Mouse (Mus musculus) liver, postnatal 0 days (tissue): Measurements from ENCODE around the gene Gpr22. TPM values are rescaled to one million over a fixed set of nuclear protein-coding genes. Genes with fewer than 3 reads are reported as not detected.

Experiments used
- ATAC-seq: fragments of 200-750 bp; cut with Nextera tagmentation; 2 replicates; pipeline ENCODE4 v1.8.0; 2017; ENCODE audit warnings: mild to moderate bottlenecking, moderate library complexity
- DNase-seq: peaks from one replicate; pipeline ENCODE4 v3.0.0-alpha.2; 2016
- H3K27ac ChIP-seq: fragments of 300-500 bp; sonication (generic); 2 replicates; pipeline ENCODE4 v1.5.1; 2014; ENCODE audit warnings: antibody characterized with exemption, moderate library complexity, mild to moderate bottlenecking, low read depth
- H3K27me3 ChIP-seq: fragments of 300-500 bp; sonication (generic); 2 replicates; pipeline ENCODE4 v1.6.1; 2014; ENCODE audit warnings: low read length, control low read depth, mixed read lengths; ENCODE audit not compliant: insufficient read depth
- H3K36me3 ChIP-seq: fragments of 300-500 bp; sonication (generic); replicated peaks from 2 replicates; pipeline ENCODE4 v1.6.1; 2014; ENCODE audit warnings: mild to moderate bottlenecking, control low read depth, low read length, moderate library complexity, mixed read lengths; ENCODE audit not compliant: insufficient read depth
- H3K4me1 ChIP-seq: fragments of 300-500 bp; sonication (generic); 2 replicates; pipeline ENCODE4 v1.6.1; 2014; ENCODE audit warnings: antibody characterized with exemption, mild to moderate bottlenecking, control low read depth; ENCODE audit not compliant: insufficient read depth
- H3K4me2 ChIP-seq: fragments of 300-500 bp; sonication (generic); 2 replicates; pipeline ENCODE4 v1.6.1; 2014; ENCODE audit warnings: low read depth, mild to moderate bottlenecking, low read length, moderate library complexity, mixed read lengths
- H3K4me3 ChIP-seq: fragments of 300-500 bp; sonication (generic); 2 replicates; pipeline ENCODE4 v1.5.1; 2014; ENCODE audit warnings: low read depth, low read length
- H3K9ac ChIP-seq: fragments of 300-500 bp; sonication (generic); replicated peaks from 2 replicates; pipeline ENCODE4 v1.6.1; 2014; ENCODE audit warnings: mild to moderate bottlenecking, moderate library complexity
- H3K9me3 ChIP-seq: fragments of 300-500 bp; sonication (generic); 2 replicates; pipeline ENCODE4 v1.6.1; 2016; ENCODE audit warnings: mild to moderate bottlenecking, control low read depth, low read length, mixed read lengths
- CTCF ChIP-seq: sonication (generic); IDR thresholded peaks from 2 replicates; pipeline ENCODE4 v1.5.1; 2016; ENCODE audit warnings: antibody characterized with exemption, low read depth
- EP300 ChIP-seq: IDR thresholded peaks from 2 replicates; pipeline ENCODE4 v1.6.1; 2016; ENCODE audit warnings: antibody characterized with exemption, low read depth, mild to moderate bottlenecking
- WGBS: fragments of 180-500 bp; shearing (Covaris S2); extraction: QIAGEN DNeasy Blood & Tissue Kit; methylation state at CpG from one replicate; pipeline ENCODE4 v1.1.7; 2014; ENCODE audit not compliant: insufficient replicate concordance; 5-methylcytosine and 5-hydroxymethylcytosine counted together
- polyA plus RNA-seq: library from polyadenylated mRNA; unstranded; fragments of >200 nt; fragmentation: Nextera tagmentation; extraction: Ambion mirVana; gene quantifications from 2 replicates; pipeline ENCODE4 v1.2.1, GENCODE M21; 2015

The Gpr22 gene
- polyA plus RNA-seq: 0.08 TPM in 2 replicates

DNA sequence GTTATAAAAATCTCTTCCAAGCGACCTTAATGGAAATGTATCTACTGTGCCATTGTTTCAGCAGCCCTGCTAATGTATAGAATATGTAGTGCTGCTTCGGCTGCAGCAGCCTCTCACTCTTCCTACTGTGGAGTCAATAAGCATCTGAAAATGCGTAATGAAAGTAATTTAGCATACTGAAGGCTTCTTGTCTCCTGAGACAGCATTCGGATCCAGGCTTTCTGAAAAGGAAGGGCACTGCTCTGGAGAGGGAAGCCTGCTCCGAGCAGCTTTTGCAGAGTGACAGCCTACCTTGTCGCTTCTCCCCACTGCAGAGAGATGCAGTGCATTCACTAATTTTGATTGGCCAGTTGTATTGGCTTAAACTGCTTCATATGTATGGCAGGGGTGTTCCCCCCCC is at the start of gene Gpr22:
Gene Gpr22 (minus strand): TSS at position 348 of the 400 bp plus-strand sequence.
- no peak for TF ChIP-seq EP300
- no peak for TF ChIP-seq CTCF
- no peaks in the 10 kb centered on the region for H3K27me3 ChIP-seq
- no peak within 1 kb of the TSS for H3K4me3 ChIP-seq
- WGBS: 65% methylated on average over 6 of the region's 6 CpGs
- no peak for DNase-seq
- no peak within 1 kb of the TSS for H3K9ac ChIP-seq
- H3K9me3 ChIP-seq: no peaks in the 10 kb centered on the region
- no peak within 1 kb of the TSS for H3K4me2 ChIP-seq
- H3K27ac ChIP-seq: no peak within 1 kb of the TSS
- ATAC-seq: no peak
- H3K4me1 ChIP-seq: no peaks in the 10 kb centered on the region
- no peaks in the 10 kb centered on the region for H3K36me3 ChIP-seq

DNA sequence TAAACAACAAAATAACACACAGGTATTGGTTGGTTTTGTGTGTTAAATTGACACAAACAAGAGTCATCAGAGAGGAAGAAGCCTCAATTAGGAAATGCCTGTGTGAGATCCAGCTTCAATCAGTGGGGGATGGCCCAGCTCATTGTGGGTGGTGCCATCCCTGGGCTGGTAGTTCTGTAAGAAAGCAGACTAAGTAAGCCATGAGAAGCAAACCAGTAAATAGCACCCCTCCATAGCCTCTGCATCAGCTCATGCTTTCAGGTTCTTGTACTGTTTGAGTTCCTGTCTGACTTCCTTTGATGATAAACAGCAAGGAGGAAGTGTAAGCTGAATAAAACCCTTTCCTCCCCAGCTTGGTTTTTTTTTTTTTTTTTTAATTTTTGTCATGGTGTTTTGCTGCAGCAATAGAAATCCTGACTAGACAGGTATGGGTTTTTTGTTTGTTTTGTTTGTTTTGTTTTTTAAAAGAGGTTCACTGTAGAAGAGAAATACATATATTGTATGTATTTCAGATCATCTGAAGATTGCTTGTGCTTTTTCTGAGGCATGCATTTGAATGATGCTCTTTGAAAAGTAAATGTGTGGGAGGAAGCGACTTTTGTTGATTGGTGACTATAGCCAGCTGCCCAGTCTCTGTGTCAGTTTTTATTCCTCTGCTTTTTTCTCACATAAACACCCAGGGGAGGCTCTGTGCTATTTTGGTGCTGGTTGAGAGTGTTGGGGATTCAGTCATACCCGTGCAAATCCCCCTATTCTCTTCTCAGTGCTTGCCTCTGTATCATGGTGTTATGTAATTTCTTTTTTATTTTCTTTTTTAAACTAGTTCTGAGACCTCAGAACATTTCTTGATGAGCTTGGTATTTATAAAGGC is 42.4 kb upstream of the Gpr22 start:
- H3K36me3 ChIP-seq: no peaks in the 10 kb centered on the region
- no peaks in the 10 kb centered on the region for H3K27me3 ChIP-seq
- 0 out of 2 replicates have a peak overlapping the region, but pooled peaks have one; percentile 16 for H3K27ac ChIP-seq
- no peaks in the 10 kb centered on the region for H3K9me3 ChIP-seq
- no peak for TF ChIP-seq CTCF
- no peak for TF ChIP-seq EP300
- no peak overlapping the region for H3K9ac ChIP-seq
- DNase-seq (no peak), ATAC-seq (no peak)
- H3K4me1 ChIP-seq: no peaks in the 10 kb centered on the region
- H3K4me3 ChIP-seq: no peak overlapping the region
- no peak overlapping the region for H3K4me2 ChIP-seq
- WGBS: 51% methylated on average over 2 of the region's 2 CpGs

GRCm38 (mm10) chr12:31754465-31754864 is 40.7 kb upstream of the Gpr22 start:
- Histone ChIP-seq H3K4me3 (no peak overlapping the region), H3K4me2 (no peak overlapping the region), H3K9ac (no peak overlapping the region), H3K36me3 (no peaks in the 10 kb centered on the region), H3K9me3 (no peaks in the 10 kb centered on the region), H3K27me3 (no peaks in the 10 kb centered on the region), H3K27ac (no peak overlapping the region), H3K4me1 (no peaks in the 10 kb centered on the region)
- ATAC-seq: no peak
- WGBS: 80% methylated on average over 2 of the region's 2 CpGs
- TF ChIP-seq EP300: no peak
- no peak for TF ChIP-seq CTCF
- no peak for DNase-seq

GRCm38 (mm10) chr12:31749846-31750245 is 36.1 kb upstream of the Gpr22 start:
- 89% methylated on average over 4 of the region's 4 CpGs for WGBS
- H3K27ac ChIP-seq: no peak overlapping the region

DNA sequence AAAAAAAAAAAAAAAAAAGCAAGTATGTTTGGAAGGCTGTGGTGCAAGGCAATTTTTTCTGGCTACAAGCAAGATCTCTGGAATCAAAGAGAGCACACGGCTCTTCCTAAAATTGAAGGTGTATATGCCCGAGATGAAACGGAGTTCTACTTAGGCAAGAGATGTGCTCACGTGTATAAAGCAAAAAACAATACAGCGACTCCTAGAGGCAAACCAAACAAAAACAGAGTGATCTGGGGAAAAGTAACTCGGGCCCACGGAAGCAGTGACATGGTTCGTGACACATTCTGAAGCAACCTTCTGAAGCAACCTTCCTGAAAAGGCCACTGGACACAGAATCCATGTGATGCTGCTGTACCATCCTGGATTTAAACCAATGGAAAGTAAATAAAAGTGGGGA is 33.6 kb upstream of the Gpr22 start:
- Histone ChIP-seq H3K4me1 (no peaks in the 10 kb centered on the region), H3K4me2 (no peak overlapping the region), H3K9me3 (no peaks in the 10 kb centered on the region), H3K4me3 (no peak overlapping the region), H3K27me3 (no peaks in the 10 kb centered on the region), H3K36me3 (no peaks in the 10 kb centered on the region), H3K9ac (no peak overlapping the region), H3K27ac (no peak overlapping the region)
- 80% methylated on average over 8 of the region's 8 CpGs for WGBS
- TF ChIP-seq EP300: no peak
- TF ChIP-seq CTCF: no peak
- ATAC-seq (no peak), DNase-seq (no peak)

More at GRCm38 (mm10) chr12:31749846-31750245, 36.1 kb upstream of the Gpr22 start:
- H3K9me3 ChIP-seq: no peaks in the 10 kb centered on the region
- H3K4me3 ChIP-seq: no peak overlapping the region
- no peak overlapping the region for H3K4me2 ChIP-seq
- no peak for TF ChIP-seq CTCF
- TF ChIP-seq EP300: no peak
- DNase-seq (no peak), ATAC-seq (no peak)
- H3K9ac ChIP-seq: no peak overlapping the region
- no peaks in the 10 kb centered on the region for H3K4me1 ChIP-seq
- H3K36me3 ChIP-seq: no peaks in the 10 kb centered on the region
- H3K27me3 ChIP-seq: no peaks in the 10 kb centered on the region

DNA sequence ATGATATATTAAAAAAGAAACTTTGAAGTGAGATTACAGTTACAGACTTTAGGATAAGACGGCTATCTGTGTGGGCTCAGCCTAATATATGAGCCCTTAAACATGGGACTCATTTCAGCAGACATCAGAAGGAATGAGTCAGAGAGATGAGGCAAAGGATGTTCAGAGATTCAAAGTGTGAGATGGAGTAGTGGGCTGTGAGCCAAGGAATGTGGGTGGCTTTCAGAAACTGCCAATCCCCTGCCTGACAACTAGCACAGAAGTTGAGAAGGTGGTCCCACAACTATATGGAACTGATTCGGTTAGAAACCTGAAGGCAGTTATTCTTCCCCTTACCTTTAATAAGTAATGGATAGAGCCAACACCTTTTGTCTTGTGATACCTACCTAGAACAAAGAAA is 20.9 kb upstream of the Gpr22 start:
- DNase-seq (no peak), ATAC-seq (no peak)
- no peaks in the 10 kb centered on the region for H3K9me3 ChIP-seq
- no peak overlapping the region for H3K4me2 ChIP-seq
- no peak overlapping the region for H3K27ac ChIP-seq
- H3K36me3 ChIP-seq: no peaks in the 10 kb centered on the region
- no peaks in the 10 kb centered on the region for H3K4me1 ChIP-seq
- TF ChIP-seq EP300: no peak
- no peak for TF ChIP-seq CTCF
- H3K27me3 ChIP-seq: no peaks in the 10 kb centered on the region
- no peak overlapping the region for H3K4me3 ChIP-seq
- no peak overlapping the region for H3K9ac ChIP-seq
- WGBS: 84% methylated on average over 2 of the region's 2 CpGs
